Mouse (Mus musculus): ENCODE data around the gene Vmn1r60.
"Not testable (repeated sequence)": the region's sequence is repeated elsewhere in the genome, so short reads cannot be mapped to it uniquely, and the experiment has no call there.

The Vmn1r60 gene

DNA sequence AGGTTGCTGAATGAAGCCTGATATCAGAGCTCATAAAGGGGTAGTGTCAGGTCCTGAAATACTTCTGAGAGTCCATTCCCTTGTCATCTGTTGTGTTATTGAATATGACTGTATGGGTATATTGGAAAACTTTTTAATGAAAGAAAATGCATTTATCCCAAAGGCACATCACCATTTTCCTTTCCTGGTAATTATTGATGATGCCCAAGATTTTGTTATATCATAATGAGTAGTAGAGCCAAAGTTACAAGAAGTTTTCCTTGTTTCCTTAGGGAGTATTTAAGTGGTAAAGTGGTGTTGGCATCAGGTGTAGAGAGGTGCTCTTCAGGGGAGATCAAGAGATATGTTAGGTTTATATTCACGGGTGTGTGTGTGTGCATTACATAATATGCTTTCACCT, at the start of gene Vmn1r60:
Vmn1r60 (minus strand) TSS at position 101 of the 400 bp plus-strand sequence.
- not testable (repeated sequence) for DNase-seq (ENCODE audit: low read depth, low spot score)

DNA sequence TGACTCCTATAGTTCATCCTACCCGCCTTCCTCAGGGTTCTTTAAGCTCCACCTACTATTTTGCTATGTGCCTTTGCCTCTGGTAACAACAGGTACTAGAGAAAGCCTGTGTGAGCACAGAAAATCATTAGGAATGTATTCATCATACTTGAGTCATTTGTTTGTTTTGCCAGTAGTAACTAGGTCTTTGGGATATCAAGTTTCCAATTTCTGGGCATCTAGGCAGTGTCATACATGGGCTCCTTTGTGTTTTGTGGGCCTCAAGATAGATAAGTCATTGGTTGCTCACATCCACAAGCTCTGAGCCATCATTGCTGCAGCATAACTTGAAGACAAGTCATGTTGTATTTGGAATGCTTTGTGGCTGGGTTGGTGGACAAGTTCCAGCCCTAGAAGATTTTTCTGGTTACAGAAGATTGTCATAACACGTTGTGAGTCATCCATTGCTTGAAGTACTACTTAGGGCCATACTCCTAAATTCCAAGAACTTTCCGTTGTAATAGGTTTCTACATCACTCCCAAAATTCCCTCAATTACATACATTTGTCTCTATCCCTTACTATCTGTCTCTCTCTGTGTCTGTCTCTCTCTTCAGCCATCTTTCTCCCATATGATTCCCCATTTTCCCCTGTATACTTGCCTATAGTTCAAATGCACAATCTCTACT, 6.2 kb downstream of the Vmn1r60 start:
- DNase-seq (ENCODE audit: low read depth, low spot score) = not testable (repeated sequence)

DNA sequence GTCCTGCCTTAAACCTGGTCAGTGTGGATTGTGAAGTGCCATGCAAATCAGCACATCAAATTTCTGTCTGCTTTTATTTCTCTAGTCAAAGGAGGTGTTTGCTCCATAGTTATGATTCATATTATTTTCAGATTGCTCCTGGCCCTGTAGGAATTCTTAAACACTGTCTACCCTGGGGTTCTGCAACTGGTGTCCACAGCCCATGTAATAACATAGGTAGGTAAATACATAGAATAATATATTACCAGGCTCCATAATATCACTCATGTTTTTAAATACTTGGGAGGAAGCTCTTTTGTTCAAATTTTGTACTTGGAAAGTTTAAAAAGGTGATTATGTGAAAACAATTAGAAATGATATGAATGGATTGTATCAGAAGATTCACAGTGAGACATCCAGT, 53.3 kb downstream of the Vmn1r60 start, which contains the start of gene Vmn2r28:
Vmn2r28 (minus strand) TSS at position 101 of the 400 bp plus-strand sequence.
- not testable (repeated sequence) for DNase-seq (ENCODE audit: low read depth, low spot score)
